Comparison of ENCODE assay signal across 17 mouse cellular contexts in genomic region chr12:8885950-8886349, GRCm38 (mm10). TPM values are rescaled to one million over a fixed set of nuclear protein-coding genes. Genes with fewer than 3 reads are reported as not detected.
DNase-seq lines count a peak whose midpoint lies in the region; ATAC-seq and TF ChIP-seq lines count a peak whose summit lies in the region.
"Had no signal": no experiment of that assay in that cellular context is flagged by ENCODE, and none has a peak within 500 bp of the region (broad histone marks: within the 10 kb centered on the region; RNA-seq: fewer than 3 reads in every experiment).

No protein-coding gene starts in this region.

- no peak for TF ChIP-seq CTCF in lung, postnatal 0 days (IDR thresholded peaks at IDR 0.05)
- TF ChIP-seq CTCF in stomach, postnatal 0 days (IDR thresholded peaks at IDR 0.05; ENCODE audit: low read depth), result no peak

- 59% methylated on average over 3 of the region's 3 CpGs for WGBS in heart, embryonic 13.5 days
- 56% methylated on average over 3 of the region's 3 CpGs for WGBS in heart, embryonic 11.5 days (ENCODE audit: insufficient replicate concordance)
- 53% methylated on average over 3 of the region's 3 CpGs for WGBS in lung, postnatal 0 days
- 60% methylated on average over 3 of the region's 3 CpGs for WGBS in stomach, postnatal 0 days

- H3K4me3 ChIP-seq in heart, embryonic 13.5 days, result no peak overlapping the region
- no peak overlapping the region for H3K4me3 ChIP-seq in heart, embryonic 11.5 days (ENCODE audit: low read depth, low read length)
- no peak overlapping the region for H3K4me3 ChIP-seq in lung, postnatal 0 days (ENCODE audit: low read depth, low read length)
- H3K4me3 ChIP-seq in stomach, postnatal 0 days (ENCODE audit: low read depth, low read length), result no peak overlapping the region
- H3K4me3 ChIP-seq: forebrain, embryonic 10.5 days; neural tube, embryonic 13.5 days had no signal

- H3K9me3 ChIP-seq in heart, embryonic 13.5 days, result no peaks in the 10 kb centered on the region
- H3K9me3 ChIP-seq in heart, embryonic 11.5 days (replicated peaks; ENCODE audit: control insufficient read depth, low read length), result no peaks in the 10 kb centered on the region
- H3K9me3 ChIP-seq in lung, postnatal 0 days (ENCODE audit: low read length), result no peaks in the 10 kb centered on the region
- no peaks in the 10 kb centered on the region for H3K9me3 ChIP-seq in stomach, postnatal 0 days (ENCODE audit: control insufficient read depth, low read length)
- H3K9me3 ChIP-seq: forebrain, embryonic 10.5 days; G1E; neural tube, embryonic 13.5 days had no signal

- H3K27me3 ChIP-seq in heart, embryonic 13.5 days (replicated peaks), result no peaks in the 10 kb centered on the region; the same call in 1 of the 2 replicates
- no peaks in the 10 kb centered on the region for H3K27me3 ChIP-seq in heart, embryonic 11.5 days (ENCODE audit: control insufficient read depth, insufficient read depth, low read length)
- no peaks in the 10 kb centered on the region for H3K27me3 ChIP-seq in lung, postnatal 0 days (replicated peaks; ENCODE audit: insufficient read depth, low read length)
- no peaks in the 10 kb centered on the region for H3K27me3 ChIP-seq in stomach, postnatal 0 days (ENCODE audit: control insufficient read depth, insufficient read depth, low read length)
- H3K27me3 ChIP-seq: neural tube, embryonic 13.5 days had no signal

- 0 out of 2 replicates have a peak overlapping the region, but pooled peaks have one; percentile 25 for H3K9ac ChIP-seq in heart, embryonic 13.5 days
- H3K9ac ChIP-seq in heart, embryonic 11.5 days (ENCODE audit: low read depth, low read length), result no peak overlapping the region
- H3K9ac ChIP-seq in lung, postnatal 0 days (replicated peaks; ENCODE audit: low read depth), result no peak overlapping the region
- no peak overlapping the region for H3K9ac ChIP-seq in stomach, postnatal 0 days (ENCODE audit: low read length)
- H3K9ac ChIP-seq: forebrain, postnatal 0 days; hindbrain, embryonic 14.5 days; liver, embryonic 14.5 days; neural tube, embryonic 13.5 days had no signal

- H3K27ac ChIP-seq in heart, embryonic 13.5 days (replicated peaks), result peak overlapping the region; percentile 63; the same call in 1 of the 2 replicates
- no peak overlapping the region for H3K27ac ChIP-seq in heart, embryonic 11.5 days (ENCODE audit: low read depth, low read length)
- H3K27ac ChIP-seq in lung, postnatal 0 days (ENCODE audit: low read length), result peak overlapping the region; percentile 47; the same call in 1 of the 2 replicates
- peak overlapping the region; percentile 30 for H3K27ac ChIP-seq in stomach, postnatal 0 days (replicated peaks)
- H3K27ac ChIP-seq: hindbrain, embryonic 14.5 days; liver, embryonic 14.5 days; neural tube, embryonic 13.5 days had no signal

- no peak for ATAC-seq in heart, embryonic 13.5 days (ENCODE audit: extremely low read depth, insufficient number of reproducible peaks, low FRiP score, low TSS enrichment)
- ATAC-seq in heart, embryonic 11.5 days (replicated peaks; ENCODE audit: insufficient number of reproducible peaks, low FRiP score, low TSS enrichment), result no peak
- ATAC-seq in lung, postnatal 0 days, result no peak
- ATAC-seq in stomach, postnatal 0 days (ENCODE audit: low FRiP score, low TSS enrichment), result no peak
- ATAC-seq: activated CD4-positive, CD25-positive, alpha-beta regulatory T cell, adult 4 months had no signal

- TF ChIP-seq EP300 in lung, postnatal 0 days (IDR thresholded peaks at IDR 0.05), result no peak
- TF ChIP-seq EP300 in stomach, postnatal 0 days (optimal IDR thresholded peaks at IDR 0.05), result no peak

- no peak overlapping the region for H3K4me2 ChIP-seq in heart, embryonic 13.5 days
- no peak overlapping the region for H3K4me2 ChIP-seq in heart, embryonic 11.5 days
- H3K4me2 ChIP-seq in lung, postnatal 0 days (replicated peaks; ENCODE audit: low read depth, low read length), result no peak overlapping the region
- H3K4me2 ChIP-seq in stomach, postnatal 0 days (replicated peaks; ENCODE audit: low read depth), result no peak overlapping the region
- H3K4me2 ChIP-seq: hindbrain, embryonic 14.5 days; neural tube, embryonic 13.5 days had no signal

- H3K4me1 ChIP-seq in heart, embryonic 13.5 days, result peaks cover 27% of the 10 kb centered on the region
- peaks cover 8% of the 10 kb centered on the region for H3K4me1 ChIP-seq in heart, embryonic 11.5 days (ENCODE audit: control insufficient read depth, insufficient read depth, low read length)
- H3K4me1 ChIP-seq in lung, postnatal 0 days (ENCODE audit: insufficient read depth, low read depth, low read length), result peaks cover 10% of the 10 kb centered on the region; the same call in 1 of the 2 replicates
- H3K4me1 ChIP-seq in stomach, postnatal 0 days (replicated peaks; ENCODE audit: control insufficient read depth, insufficient read depth), result no peaks in the 10 kb centered on the region; the same call in 1 of the 2 replicates

- H3K36me3 ChIP-seq in heart, embryonic 13.5 days, result no peaks in the 10 kb centered on the region
- no peaks in the 10 kb centered on the region for H3K36me3 ChIP-seq in heart, embryonic 11.5 days (ENCODE audit: control insufficient read depth, insufficient read depth, low read length)
- H3K36me3 ChIP-seq in lung, postnatal 0 days (ENCODE audit: insufficient read depth, low read length), result no peaks in the 10 kb centered on the region
- H3K36me3 ChIP-seq in stomach, postnatal 0 days (ENCODE audit: control insufficient read depth, insufficient read depth, low read length), result no peaks in the 10 kb centered on the region
- H3K36me3 ChIP-seq: forebrain, embryonic 10.5 days; G1E; neural tube, embryonic 13.5 days had no signal

- peak; percentile 34 for DNase-seq in cerebellum, adult 9-10 months
- no peak for DNase-seq in cerebellum, adult 11 months
- DNase-seq in lung, postnatal 0 days (ENCODE audit: low spot score), result no peak
- no peak for DNase-seq in lung, postnatal 36 days
- DNase-seq in stomach, postnatal 0 days (ENCODE audit: low spot score), result no peak
- DNase-seq in thymus, postnatal 4 days, result no peak
- DNase-seq: adrenal gland, postnatal 10 days; forebrain, postnatal 0 days; midbrain, embryonic 14.5 days had no signal

RNA-seq across cellular contexts. Expression of gene Laptm4a, which starts 35.5 kb away (rescaled TPM):
- 245 and 277 TPM in 2 replicates for polyA plus RNA-seq in heart, embryonic 13.5 days (2015; fragmentation: Nextera tagmentation; extraction: Ambion mirVana)
- 125 and 268 TPM in 2 replicates for polyA plus RNA-seq in heart, embryonic 11.5 days (2014; fragmentation: Nextera tagmentation; extraction: Ambion mirVana)
- polyA plus RNA-seq in lung, postnatal 0 days (2015; fragmentation: Nextera tagmentation; extraction: Ambion mirVana), result 467 and 484 TPM in 2 replicates
- polyA plus RNA-seq in stomach, postnatal 0 days (2015; fragmentation: Nextera tagmentation; extraction: Ambion mirVana), result 299 and 327 TPM in 2 replicates
